Mouse (Mus musculus): ENCODE results near the gene Ltbr. TPM values are rescaled to one million over a fixed set of nuclear protein-coding genes. Genes with fewer than 3 reads are reported as not detected.

Ltbr gene
- polyA plus RNA-seq, 1 experiment from 2014 or later: 62.6 TPM

DNA sequence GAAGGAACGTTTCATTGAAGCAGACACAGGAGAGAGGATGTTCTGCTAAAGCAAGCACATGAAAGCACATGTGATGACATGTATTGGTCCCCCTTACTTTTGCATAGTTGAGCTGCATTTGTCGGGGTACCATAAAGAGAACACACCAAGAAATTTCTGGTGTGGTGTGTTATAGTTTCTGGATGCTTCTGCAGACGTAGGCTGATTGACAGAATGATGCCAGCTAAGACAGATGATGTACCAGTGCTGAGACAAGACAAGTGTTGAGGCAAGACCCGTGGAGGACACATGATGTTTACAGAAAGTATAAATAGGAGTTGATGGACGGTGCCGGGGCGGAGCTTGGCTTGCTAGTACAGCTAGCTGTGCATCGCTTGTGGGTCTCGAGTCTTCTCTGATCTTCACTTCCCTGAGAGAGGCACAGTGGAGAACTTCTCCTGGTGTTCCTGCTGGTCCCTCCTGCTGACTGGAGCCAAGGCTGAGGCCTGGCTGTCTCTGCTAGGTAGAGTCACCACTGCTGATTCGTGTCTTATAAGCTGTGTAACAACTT, 53.6 kb downstream of the Ltbr start:
- no peak for ATAC-seq (replicated peaks; ENCODE audit: low FRiP score)
- Histone ChIP-seq H3K4me2 (no peak overlapping the region), H3K27ac (no peak overlapping the region), H3K36me3 (no peaks in the 10 kb centered on the region), H3K4me1 (no peaks in the 10 kb centered on the region), H3K4me3 (replicated peaks) (no peak overlapping the region), H3K9ac (no peak overlapping the region), H3K9me3 (replicated peaks) (no peaks in the 10 kb centered on the region), H3K27me3 (no peaks in the 10 kb centered on the region)
- 80% methylated on average over 10 of the region's 10 CpGs for WGBS

Other genes with a start within 250 kb of the Ltbr start
- 0.33 and 0.55 TPM in 2 replicates for gene Lpar5, start 246.0 kb downstream of the Ltbr start, polyA plus RNA-seq (2015; fragmentation: Nextera tagmentation; extraction: Ambion mirVana)
- gene Chd4, start 217.9 kb downstream of the Ltbr start, polyA plus RNA-seq (2015; fragmentation: Nextera tagmentation; extraction: Ambion mirVana): 99.2 and 100 TPM in 2 replicates
- 65.0 and 69.0 TPM in 2 replicates for gene Nop2, start 182.0 kb downstream of the Ltbr start, polyA plus RNA-seq (2015; fragmentation: Nextera tagmentation; extraction: Ambion mirVana)
- 9.6 and 10.4 TPM in 2 replicates for gene Iffo1, start 168.6 kb downstream of the Ltbr start, polyA plus RNA-seq (2015; fragmentation: Nextera tagmentation; extraction: Ambion mirVana)
- 2,116 and 2,124 TPM in 2 replicates for gene Gapdh, start 147.4 kb downstream of the Ltbr start, polyA plus RNA-seq (2015; fragmentation: Nextera tagmentation; extraction: Ambion mirVana)
- gene Ncapd2, start 122.2 kb downstream of the Ltbr start, polyA plus RNA-seq (2015; fragmentation: Nextera tagmentation; extraction: Ambion mirVana): 141 and 151 TPM in 2 replicates
- 220 and 238 TPM in 2 replicates for gene Mrpl51, start 122.1 kb downstream of the Ltbr start, polyA plus RNA-seq (2015; fragmentation: Nextera tagmentation; extraction: Ambion mirVana)
- gene Vamp1, start 98.3 kb downstream of the Ltbr start, polyA plus RNA-seq (2015; fragmentation: Nextera tagmentation; extraction: Ambion mirVana): 6.5 and 6.7 TPM in 2 replicates
- 5.4 and 6.1 TPM in 2 replicates for gene Tapbpl, start 82.0 kb downstream of the Ltbr start, polyA plus RNA-seq (2015; fragmentation: Nextera tagmentation; extraction: Ambion mirVana)
- 1.8 and 2.8 TPM in 2 replicates for gene Cd27, start 76.9 kb downstream of the Ltbr start, polyA plus RNA-seq (2015; fragmentation: Nextera tagmentation; extraction: Ambion mirVana)
- 0.19 and 0.24 TPM in 2 replicates for gene Tuba3a, start 27.8 kb downstream of the Ltbr start, polyA plus RNA-seq (2015; fragmentation: Nextera tagmentation; extraction: Ambion mirVana)
- 4.4 and 4.8 TPM in 2 replicates for gene Scnn1a, start 6.8 kb upstream of the Ltbr start, polyA plus RNA-seq (2015; fragmentation: Nextera tagmentation; extraction: Ambion mirVana)
- gene Tnfrsf1a, start 35.5 kb upstream of the Ltbr start, polyA plus RNA-seq (2015; fragmentation: Nextera tagmentation; extraction: Ambion mirVana): 73.2 and 83.3 TPM in 2 replicates
- gene Plekhg6, start 66.9 kb upstream of the Ltbr start, polyA plus RNA-seq (2015; fragmentation: Nextera tagmentation; extraction: Ambion mirVana): 4.7 and 4.9 TPM in 2 replicates
- gene Cd9, start 180.9 kb upstream of the Ltbr start, polyA plus RNA-seq (2015; fragmentation: Nextera tagmentation; extraction: Ambion mirVana): 137 and 148 TPM in 2 replicates
- 4.2 and 6.6 TPM in 2 replicates for gene Vwf, start 232.9 kb upstream of the Ltbr start, polyA plus RNA-seq (2015; fragmentation: Nextera tagmentation; extraction: Ambion mirVana)

Data from kidney, embryonic 15.5 days (tissue).